Mouse (Mus musculus) kidney, adult 2 months (tissue): ENCODE results near the gene Pdpn. TPM values are rescaled to one million over a fixed set of nuclear protein-coding genes. Genes with fewer than 3 reads are reported as not detected.

Experiments
- DNase-seq: peaks from one replicate; pipeline ENCODE4 v3.0.0; 2021
- H3K27ac ChIP-seq: fragments of 200-500 bp; 2 replicates; pipeline ENCODE4 v1.5.1; 2012; ENCODE audit warnings: low read depth, low read length, control low read depth, inconsistent platforms; ENCODE audit not compliant: insufficient read depth
- H3K27me3 ChIP-seq: fragments of 200-500 bp; replicated peaks from 2 replicates; pipeline ENCODE4 v1.6.1; 2012; ENCODE audit warnings: mild to moderate bottlenecking, moderate library complexity, low read length, inconsistent platforms; ENCODE audit not compliant: control insufficient read depth, insufficient read depth
- H3K36me3 ChIP-seq: fragments of 200-500 bp; 2 replicates; pipeline ENCODE4 v1.6.1; 2012; ENCODE audit warnings: mild to moderate bottlenecking, moderate library complexity, low read length, inconsistent platforms; ENCODE audit not compliant: control insufficient read depth, insufficient read depth
- H3K4me1 ChIP-seq: fragments of 200-500 bp; 2 replicates; pipeline ENCODE4 v1.6.1; 2011; ENCODE audit warnings: low read length; ENCODE audit not compliant: control insufficient read depth, insufficient read depth
- H3K4me3 ChIP-seq: fragments of 200-500 bp; 2 replicates; pipeline ENCODE4 v1.5.1; 2011; ENCODE audit warnings: mild to moderate bottlenecking, low read depth, low read length, control low read depth; ENCODE audit not compliant: insufficient read depth
- CTCF ChIP-seq: fragments of 200-500 bp; conservative IDR thresholded peaks from 2 replicates; pipeline ENCODE4 v1.5.1; 2011; ENCODE audit warnings: low read depth, mild to moderate bottlenecking, control low read depth, low read length, moderate library complexity, mixed read lengths; ENCODE audit not compliant: insufficient read depth, insufficient read length
- POLR2A ChIP-seq: fragments of 200-500 bp; IDR thresholded peaks from one replicate; pipeline ENCODE4 v1.6.1; 2011; ENCODE audit warnings: low read depth, low read length, control low read depth
- WGBS: fragments of 180-500 bp; shearing (Covaris S2); methylation state at CpG from one replicate; pipeline ENCODE4 v1.1.7; 2018; 5-methylcytosine and 5-hydroxymethylcytosine counted together
- polyA plus RNA-seq: library from polyadenylated mRNA; depleted of rRNA; stranded (reverse); fragments of >200 nt; gene quantifications from 2 replicates; pipeline ENCODE4 v1.2.3, GENCODE M21; 2012

Pdpn gene
- polyA plus RNA-seq, 1 experiment = 4.5 TPM

DNA sequence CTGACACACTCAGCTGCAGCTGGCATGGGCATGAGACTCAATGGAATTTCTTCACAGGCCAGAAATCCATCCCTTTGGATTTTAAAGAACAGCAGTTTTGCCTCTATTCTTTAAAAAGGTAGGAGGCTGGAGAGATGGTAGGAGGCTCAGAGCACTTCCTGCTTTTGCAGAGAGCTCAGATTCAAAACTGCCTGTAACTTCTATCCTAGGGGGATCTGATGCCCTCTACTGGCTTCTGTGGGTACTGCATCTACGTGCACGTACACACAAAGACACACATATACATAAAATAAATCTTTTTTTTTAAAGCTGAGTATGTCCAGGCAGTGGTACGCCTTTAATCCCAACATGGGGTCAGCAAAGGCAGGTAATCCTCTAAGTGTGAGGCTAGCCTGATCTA lies 19.2 kb downstream of the Pdpn start:
- no peaks in the 10 kb centered on the region for H3K36me3 ChIP-seq
- H3K4me3 ChIP-seq = no peak overlapping the region
- TF ChIP-seq POLR2A = no peak
- no peak for TF ChIP-seq CTCF
- WGBS = 86% methylated on average over 3 of the region's 3 CpGs
- H3K4me1 ChIP-seq = no peaks in the 10 kb centered on the region
- H3K27ac ChIP-seq = no peak overlapping the region
- H3K27me3 ChIP-seq = no peaks in the 10 kb centered on the region
- DNase-seq = no peak

GRCm38 (mm10) chr4:143279661-143280060 lies 19.7 kb downstream of the Pdpn start:
- 68% methylated on average over 12 of the region's 12 CpGs for WGBS
- H3K4me1 ChIP-seq = no peaks in the 10 kb centered on the region

GRCm38 (mm10) chr4:143279016-143279415 lies 20.3 kb downstream of the Pdpn start:
- Histone ChIP-seq H3K4me3 (no peak overlapping the region), H3K27me3 (no peaks in the 10 kb centered on the region), H3K27ac (no peak overlapping the region), H3K4me1 (no peaks in the 10 kb centered on the region), H3K36me3 (no peaks in the 10 kb centered on the region)
- no peak for DNase-seq
- TF ChIP-seq CTCF = no peak
- TF ChIP-seq POLR2A = no peak
- 89% methylated on average over 5 of the region's 5 CpGs for WGBS

More at GRCm38 (mm10) chr4:143279661-143280060, 19.7 kb downstream of the Pdpn start:
- Histone ChIP-seq H3K4me3 (no peak overlapping the region), H3K27me3 (no peaks in the 10 kb centered on the region), H3K36me3 (no peaks in the 10 kb centered on the region), H3K27ac (no peak overlapping the region)
- no peak for DNase-seq
- no peak for TF ChIP-seq CTCF

GRCm38 (mm10) chr4:143278429-143278871 lies 20.9 kb downstream of the Pdpn start:
- 33% methylated on average over 14 of the region's 14 CpGs for WGBS
- no peaks in the 10 kb centered on the region for H3K4me1 ChIP-seq
- TF ChIP-seq POLR2A = no peak
- no peak for TF ChIP-seq CTCF
- DNase-seq = peak; percentile 17
- no peaks in the 10 kb centered on the region for H3K27me3 ChIP-seq
- no peak overlapping the region for H3K4me3 ChIP-seq
- no peak overlapping the region for H3K27ac ChIP-seq
- no peaks in the 10 kb centered on the region for H3K36me3 ChIP-seq

- no peaks in the 10 kb centered on the region for H3K4me1 ChIP-seq
- DNase-seq = no peak
- H3K27me3 ChIP-seq = no peaks in the 10 kb centered on the region
- 92% methylated on average over 6 of the region's 6 CpGs for WGBS
- no peak overlapping the region for H3K27ac ChIP-seq
- H3K4me3 ChIP-seq = no peak overlapping the region
- no peaks in the 10 kb centered on the region for H3K36me3 ChIP-seq
- TF ChIP-seq POLR2A (no peak), CTCF (no peak)
These were observed 22.0 kb downstream of the Pdpn start for GRCm38 (mm10) chr4:143277319-143277718.

DNA sequence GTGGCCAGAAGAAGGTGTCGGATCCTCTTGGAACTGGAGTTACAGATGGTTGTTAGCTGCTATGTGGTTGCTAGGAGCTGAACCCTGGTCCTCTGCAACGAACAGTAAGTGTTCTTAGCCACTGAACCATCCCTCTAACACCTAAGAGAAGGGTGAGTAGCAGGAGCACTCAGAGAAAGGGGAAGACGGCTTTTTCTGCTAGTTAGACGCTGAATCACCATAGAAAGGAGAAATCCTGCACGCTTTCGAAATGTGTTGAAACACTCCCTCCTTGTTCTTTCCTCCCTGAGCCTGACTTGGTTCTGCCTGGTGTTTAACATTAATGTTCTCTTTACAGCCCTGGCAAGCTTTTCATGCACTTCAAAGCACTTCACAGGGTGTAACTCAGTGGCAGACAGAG lies 27.8 kb downstream of the Pdpn start:
- TF ChIP-seq CTCF (no peak), POLR2A (no peak)
- Histone ChIP-seq H3K36me3 (no peaks in the 10 kb centered on the region), H3K27me3 (no peaks in the 10 kb centered on the region), H3K27ac (no peak overlapping the region), H3K4me1 (no peaks in the 10 kb centered on the region), H3K4me3 (no peak overlapping the region)
- WGBS = 77% methylated on average over 6 of the region's 6 CpGs
- no peak for DNase-seq

DNA sequence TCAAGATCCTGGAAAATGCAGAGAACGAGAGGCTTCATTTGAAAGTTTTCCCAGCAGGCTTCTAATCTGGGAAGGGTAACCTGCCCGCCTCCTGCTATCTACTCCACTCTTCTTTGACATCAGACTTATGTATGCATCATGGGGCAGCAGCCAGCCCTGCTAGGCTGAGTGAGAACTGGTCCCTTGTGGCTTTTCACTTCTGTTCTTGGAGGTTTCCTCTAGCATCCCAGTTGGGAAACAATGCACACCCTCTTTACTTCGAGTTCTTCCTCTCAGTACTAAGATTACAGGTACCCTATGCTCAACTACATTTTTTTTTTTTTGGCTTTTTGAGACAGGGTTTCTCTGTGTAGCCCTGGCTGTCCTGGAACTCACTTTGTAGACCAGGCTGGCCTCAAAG lies 28.5 kb downstream of the Pdpn start:
- TF ChIP-seq POLR2A (no peak), CTCF (no peak)
- no peaks in the 10 kb centered on the region for H3K27me3 ChIP-seq
- no peak overlapping the region for H3K4me3 ChIP-seq
- no peak for DNase-seq
- H3K36me3 ChIP-seq = no peaks in the 10 kb centered on the region
- no peaks in the 10 kb centered on the region for H3K4me1 ChIP-seq
- 83% methylated on average over 3 of the region's 3 CpGs for WGBS
- no peak overlapping the region for H3K27ac ChIP-seq

DNA sequence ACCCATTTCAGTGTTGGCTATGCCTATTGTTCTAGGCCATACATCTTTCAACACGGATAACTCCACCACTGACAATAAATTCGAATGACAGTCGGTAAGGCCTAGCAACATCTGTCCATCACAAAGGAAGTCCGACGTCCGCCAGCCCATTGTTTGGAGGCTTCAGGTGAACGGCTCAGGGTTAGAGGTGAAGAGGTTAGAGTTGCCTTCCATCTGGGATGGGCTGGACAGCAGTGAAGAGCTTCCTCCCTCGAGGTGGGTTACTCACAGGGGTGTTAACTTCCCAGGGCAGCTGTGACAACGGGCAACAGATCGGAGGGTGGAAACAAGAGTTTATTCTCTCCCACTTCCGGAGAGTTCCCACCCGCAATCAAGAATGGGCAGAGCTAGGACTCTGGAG lies 36.7 kb downstream of the Pdpn start:
- WGBS = 56% methylated on average over 12 of the region's 12 CpGs
- no peak for DNase-seq
- Histone ChIP-seq H3K4me3 (no peak overlapping the region), H3K36me3 (no peaks in the 10 kb centered on the region), H3K4me1 (no peaks in the 10 kb centered on the region), H3K27me3 (no peaks in the 10 kb centered on the region), H3K27ac (no peak overlapping the region)
- TF ChIP-seq POLR2A (no peak), CTCF (no peak)
